Mouse (Mus musculus): Measurements from ENCODE around the gene Elp4. TPM values are rescaled to one million over a fixed set of nuclear protein-coding genes. Genes with fewer than 3 reads are reported as not detected.

Elp4 gene
- polyA plus RNA-seq, 1 experiment = 4.7 TPM

DNA sequence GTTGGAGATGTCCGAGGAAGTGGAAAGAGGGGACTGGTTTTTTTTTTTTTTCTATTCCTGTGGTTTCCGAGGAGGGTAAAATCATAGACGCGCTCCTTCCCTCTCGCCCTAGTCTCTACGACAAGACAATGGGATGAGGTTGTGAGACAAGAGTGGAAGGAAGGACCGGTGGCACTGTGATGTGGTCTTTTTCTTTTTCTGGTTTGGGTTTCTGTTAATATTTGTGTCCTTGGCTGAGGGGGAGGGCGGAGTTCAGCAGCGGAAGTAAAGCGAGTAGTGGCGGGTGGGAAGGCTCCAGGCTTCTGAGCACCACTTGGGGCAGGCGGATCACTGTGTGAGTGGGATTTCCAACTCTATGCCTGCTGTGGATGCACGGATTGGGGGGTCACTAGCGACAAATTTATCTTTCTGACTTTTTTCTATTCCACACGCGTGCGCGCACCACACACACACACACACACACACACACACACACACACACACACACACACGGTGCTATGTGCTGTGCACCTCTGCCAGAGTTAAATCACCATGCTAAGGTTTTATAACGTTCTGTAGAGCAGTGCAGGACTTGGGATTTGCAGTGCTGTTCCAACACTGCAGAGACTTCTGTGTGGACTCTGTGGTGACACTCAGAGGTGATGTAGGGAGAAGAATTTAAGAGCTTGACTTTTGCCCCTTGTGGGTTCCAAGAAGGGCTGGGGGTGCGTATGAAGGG lies 221.6 kb downstream of the Elp4 start:
- Histone ChIP-seq H3K4me3 (ENCODE audit: control insufficient read depth, insufficient read depth, low read length) (no peak overlapping the region), H3K36me3 (ENCODE audit: control insufficient read depth, insufficient read depth, low read length) (no peaks in the 10 kb centered on the region), H3K4me1 (replicated peaks; ENCODE audit: control insufficient read depth, insufficient read depth, low read length) (no peaks in the 10 kb centered on the region), H3K27me3 (ENCODE audit: control insufficient read depth, insufficient read depth, low read length) (peaks cover 35% of the 10 kb centered on the region), H3K27ac (ENCODE audit: control insufficient read depth, insufficient read depth, low read length) (no peak overlapping the region)
- no peak for DNase-seq
- WGBS = 3% methylated on average over 21 of the region's 21 CpGs
- TF ChIP-seq POLR2A (IDR thresholded peaks at IDR 0.05; ENCODE audit: control insufficient read depth, extremely low read depth, insufficient read depth, low read length, poor library complexity) (no peak), CTCF (IDR thresholded peaks at IDR 0.05; ENCODE audit: borderline replicate concordance, control insufficient read depth, extremely low read depth, insufficient read depth, low read length, poor library complexity) (no peak)

DNA sequence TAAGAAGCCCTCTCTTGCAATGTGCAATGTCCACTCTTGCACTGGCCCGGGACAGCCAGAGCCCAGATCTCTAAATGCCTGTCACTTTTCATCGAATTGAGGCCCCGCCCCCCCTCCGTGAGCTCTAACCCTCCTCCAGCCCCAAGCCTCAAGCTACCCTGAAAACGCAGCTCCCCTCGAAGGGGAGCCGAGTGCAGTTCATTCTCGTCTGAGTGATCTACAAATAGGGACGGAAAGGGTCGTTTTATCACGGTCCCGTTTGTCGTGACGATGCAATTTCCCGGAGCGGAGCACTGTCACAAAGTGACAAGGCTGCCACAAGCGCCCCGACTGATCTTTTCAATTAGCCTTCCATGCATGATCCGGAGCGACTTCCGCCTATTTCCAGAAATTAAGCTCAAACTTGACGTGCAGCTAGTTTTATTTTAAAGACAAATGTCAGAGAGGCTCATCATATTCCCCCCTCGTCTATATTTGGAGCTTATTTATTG lies 222.3 kb downstream of the Elp4 start:
- Histone ChIP-seq H3K36me3 (ENCODE audit: control insufficient read depth, insufficient read depth, low read length) (no peaks in the 10 kb centered on the region), H3K4me3 (ENCODE audit: control insufficient read depth, insufficient read depth, low read length) (no peak overlapping the region), H3K4me1 (replicated peaks; ENCODE audit: control insufficient read depth, insufficient read depth, low read length) (no peaks in the 10 kb centered on the region), H3K27me3 (ENCODE audit: control insufficient read depth, insufficient read depth, low read length) (peaks cover 29% of the 10 kb centered on the region), H3K27ac (ENCODE audit: control insufficient read depth, insufficient read depth, low read length) (no peak overlapping the region)
- DNase-seq = no peak
- WGBS = 2% methylated on average over 23 of the region's 23 CpGs
- no peak for TF ChIP-seq CTCF (IDR thresholded peaks at IDR 0.05; ENCODE audit: borderline replicate concordance, control insufficient read depth, extremely low read depth, insufficient read depth, low read length, poor library complexity)
- TF ChIP-seq POLR2A (IDR thresholded peaks at IDR 0.05; ENCODE audit: control insufficient read depth, extremely low read depth, insufficient read depth, low read length, poor library complexity) = no peak

DNA sequence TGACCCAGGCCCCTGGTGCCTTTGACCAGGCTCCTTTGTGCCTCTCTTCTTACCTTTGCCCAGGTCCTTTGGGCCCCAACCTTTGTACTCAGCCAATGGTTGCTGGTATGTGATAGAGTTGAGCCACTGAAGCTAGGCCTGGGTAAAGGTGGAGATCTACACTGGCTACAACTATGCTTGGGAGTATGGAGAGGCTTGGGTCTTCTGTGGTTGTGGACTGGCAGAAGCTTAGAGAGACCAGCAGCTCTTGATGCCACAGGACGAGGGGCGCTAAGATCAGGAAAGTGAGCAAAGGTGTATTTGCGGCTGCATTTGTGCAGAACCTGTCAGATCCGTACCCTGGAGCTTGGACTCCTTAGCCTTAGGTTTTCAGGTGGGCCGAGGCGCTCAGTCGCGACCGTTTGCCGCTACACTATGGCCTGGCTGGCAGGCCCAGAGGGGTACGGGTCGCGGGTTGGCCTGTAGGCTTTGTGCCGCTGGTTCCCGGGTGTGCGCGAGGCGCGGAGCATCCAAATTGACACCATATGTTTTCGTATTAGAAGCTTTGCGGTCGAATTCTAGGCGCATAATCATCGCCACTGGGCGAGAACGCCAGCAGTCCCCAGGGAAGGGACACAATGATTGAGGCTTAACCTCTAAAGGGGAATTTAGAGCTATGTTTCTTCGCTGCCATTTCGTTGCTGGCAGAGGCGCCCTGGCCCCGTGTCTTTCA lies 223.2 kb downstream of the Elp4 start:
- H3K27me3 ChIP-seq (ENCODE audit: control insufficient read depth, insufficient read depth, low read length) = peaks cover 32% of the 10 kb centered on the region
- WGBS = 10% methylated on average over 30 of the region's 30 CpGs

DNA sequence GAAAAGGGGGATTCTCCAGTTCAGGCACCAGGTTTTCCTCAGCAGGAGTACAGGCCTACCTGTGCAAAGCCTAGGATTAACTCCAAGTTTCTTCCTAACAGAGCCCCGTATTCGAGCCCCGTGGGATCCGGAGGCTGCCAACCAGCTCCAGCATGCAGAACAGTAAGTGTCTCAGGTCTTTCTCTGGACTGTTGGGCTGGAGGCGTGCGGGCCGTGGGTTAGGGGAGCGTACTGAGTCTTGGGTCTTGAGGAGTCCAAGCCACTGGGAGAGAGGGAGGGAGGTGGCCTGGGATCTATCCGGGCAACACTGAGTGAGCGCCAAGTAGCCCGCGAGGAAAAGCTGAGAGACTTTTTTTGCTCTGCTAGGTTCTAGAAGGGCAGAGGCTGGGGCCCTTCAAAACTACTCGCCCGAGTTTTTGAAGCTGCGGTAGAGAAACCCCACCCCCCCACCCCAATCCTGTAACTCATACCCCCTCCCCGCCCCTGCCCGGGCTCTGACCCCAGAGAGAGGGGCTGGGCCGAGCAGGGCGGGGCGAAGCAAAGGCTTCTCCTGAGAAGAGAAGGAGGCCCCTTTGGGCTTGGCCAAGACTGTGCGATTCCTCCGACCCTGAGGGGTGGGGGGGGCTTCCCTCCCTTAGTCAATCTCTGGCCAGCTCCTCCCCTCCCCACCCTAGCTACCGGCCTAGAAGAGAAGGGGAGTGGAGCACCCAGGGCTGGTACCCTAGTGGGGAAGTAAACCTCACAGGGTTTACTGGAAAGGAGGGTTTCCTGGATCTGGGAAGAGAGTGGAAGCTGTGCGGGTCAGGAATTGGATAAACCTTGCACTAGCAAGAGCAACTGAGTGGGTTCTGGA lies 224.0 kb downstream of the Elp4 start:
- no peak for TF ChIP-seq POLR2A (IDR thresholded peaks at IDR 0.05; ENCODE audit: control insufficient read depth, extremely low read depth, insufficient read depth, low read length, poor library complexity)
- TF ChIP-seq CTCF (IDR thresholded peaks at IDR 0.05; ENCODE audit: borderline replicate concordance, control insufficient read depth, extremely low read depth, insufficient read depth, low read length, poor library complexity) = no peak
- peaks cover 34% of the 10 kb centered on the region for H3K27me3 ChIP-seq (ENCODE audit: control insufficient read depth, insufficient read depth, low read length)
- DNase-seq = no peak
- no peak overlapping the region for H3K4me3 ChIP-seq (ENCODE audit: control insufficient read depth, insufficient read depth, low read length)
- no peaks in the 10 kb centered on the region for H3K36me3 ChIP-seq (ENCODE audit: control insufficient read depth, insufficient read depth, low read length)
- H3K27ac ChIP-seq (ENCODE audit: control insufficient read depth, insufficient read depth, low read length) = no peak overlapping the region
- peaks cover 2% of the 10 kb centered on the region; the same call in 1 of the 2 replicates for H3K4me1 ChIP-seq (replicated peaks; ENCODE audit: control insufficient read depth, insufficient read depth, low read length)
- 10% methylated on average over 24 of the region's 24 CpGs for WGBS

More for the DNA sequence above, 223.2 kb downstream of the Elp4 start:
- Histone ChIP-seq H3K27ac (ENCODE audit: control insufficient read depth, insufficient read depth, low read length) (no peak overlapping the region), H3K4me1 (replicated peaks; ENCODE audit: control insufficient read depth, insufficient read depth, low read length) (no peaks in the 10 kb centered on the region), H3K36me3 (ENCODE audit: control insufficient read depth, insufficient read depth, low read length) (no peaks in the 10 kb centered on the region), H3K4me3 (ENCODE audit: control insufficient read depth, insufficient read depth, low read length) (no peak overlapping the region)
- no peak for DNase-seq
- no peak for TF ChIP-seq CTCF (IDR thresholded peaks at IDR 0.05; ENCODE audit: borderline replicate concordance, control insufficient read depth, extremely low read depth, insufficient read depth, low read length, poor library complexity)
- no peak for TF ChIP-seq POLR2A (IDR thresholded peaks at IDR 0.05; ENCODE audit: control insufficient read depth, extremely low read depth, insufficient read depth, low read length, poor library complexity)

DNA sequence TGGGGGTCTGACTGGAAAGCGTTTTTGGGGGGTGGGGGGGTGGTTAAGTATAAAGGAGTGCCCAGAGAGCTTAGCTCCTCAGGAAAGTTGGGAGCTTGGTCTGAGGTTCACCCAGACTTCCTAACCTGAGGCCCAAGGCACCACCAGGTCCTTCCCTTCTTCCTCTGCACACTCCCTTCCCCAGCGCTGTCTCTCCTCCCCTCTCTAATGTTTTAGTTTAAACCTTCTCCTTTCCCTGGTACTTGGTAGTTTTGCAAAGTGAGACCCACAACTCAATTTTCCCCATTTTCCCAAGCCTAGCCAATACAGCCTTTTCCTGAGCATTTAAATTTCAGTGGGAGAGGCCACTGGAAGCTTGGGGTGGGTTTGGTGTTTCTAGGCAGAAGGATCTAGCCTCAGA lies 225.0 kb downstream of the Elp4 start:
- Histone ChIP-seq H3K36me3 (ENCODE audit: control insufficient read depth, insufficient read depth, low read length) (no peaks in the 10 kb centered on the region), H3K27ac (ENCODE audit: control insufficient read depth, insufficient read depth, low read length) (no peak overlapping the region), H3K4me3 (ENCODE audit: control insufficient read depth, insufficient read depth, low read length) (no peak overlapping the region), H3K27me3 (ENCODE audit: control insufficient read depth, insufficient read depth, low read length) (peaks cover 40% of the 10 kb centered on the region), H3K4me1 (replicated peaks; ENCODE audit: control insufficient read depth, insufficient read depth, low read length) (peaks cover 12% of the 10 kb centered on the region; the same call in 1 of the 2 replicates)
- 2% methylated on average over 2 of the region's 2 CpGs for WGBS
- TF ChIP-seq POLR2A (IDR thresholded peaks at IDR 0.05; ENCODE audit: control insufficient read depth, extremely low read depth, insufficient read depth, low read length, poor library complexity) (no peak), CTCF (IDR thresholded peaks at IDR 0.05; ENCODE audit: borderline replicate concordance, control insufficient read depth, extremely low read depth, insufficient read depth, low read length, poor library complexity) (no peak)
- no peak for DNase-seq

DNA sequence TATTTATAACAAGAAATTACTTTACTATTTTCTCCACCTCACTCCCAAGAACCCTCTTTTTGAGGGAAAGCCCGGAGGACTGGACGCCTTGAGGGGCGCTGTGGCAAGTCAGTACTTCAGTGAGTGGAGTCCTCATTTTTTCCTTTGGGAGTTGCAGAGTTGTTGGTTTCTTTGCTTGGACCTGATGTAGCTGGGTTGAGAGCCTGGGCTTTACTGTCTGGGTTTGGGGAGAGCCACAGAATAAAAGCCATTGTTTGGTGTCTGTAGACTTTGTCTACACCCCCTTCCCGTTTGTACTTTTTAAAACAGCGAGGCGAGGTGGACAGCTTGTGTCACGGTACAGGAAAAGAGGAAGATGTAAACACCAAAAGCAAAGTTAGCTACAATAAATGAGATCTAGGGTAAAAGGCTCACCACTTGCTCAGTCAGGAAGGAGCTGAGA lies 225.5 kb downstream of the Elp4 start:
- DNase-seq = no peak
- Histone ChIP-seq H3K27me3 (ENCODE audit: control insufficient read depth, insufficient read depth, low read length) (peaks cover 42% of the 10 kb centered on the region), H3K27ac (ENCODE audit: control insufficient read depth, insufficient read depth, low read length) (no peak overlapping the region), H3K4me1 (replicated peaks; ENCODE audit: control insufficient read depth, insufficient read depth, low read length) (peaks cover 12% of the 10 kb centered on the region; the same call in 1 of the 2 replicates), H3K36me3 (ENCODE audit: control insufficient read depth, insufficient read depth, low read length) (no peaks in the 10 kb centered on the region), H3K4me3 (ENCODE audit: control insufficient read depth, insufficient read depth, low read length) (no peak overlapping the region)
- TF ChIP-seq POLR2A (IDR thresholded peaks at IDR 0.05; ENCODE audit: control insufficient read depth, extremely low read depth, insufficient read depth, low read length, poor library complexity) = no peak
- TF ChIP-seq CTCF (IDR thresholded peaks at IDR 0.05; ENCODE audit: borderline replicate concordance, control insufficient read depth, extremely low read depth, insufficient read depth, low read length, poor library complexity) = no peak
- 5% methylated on average over 7 of the region's 7 CpGs for WGBS
